Mouse (Mus musculus): ENCODE measurements around the gene Pcsk6.

GRCm38 (mm10) chr7:65903456-65903855 is 41.9 kb downstream of the Pcsk6 start:
- TF ChIP-seq CTCF (IDR thresholded peaks at IDR 0.05; ENCODE audit: borderline replicate concordance, extremely low read depth, insufficient read depth, insufficient read length) (no peak), POLR2A (IDR thresholded peaks at IDR 0.05; ENCODE audit: borderline replicate concordance, extremely low read depth, insufficient read depth, insufficient read length, poor library complexity, severe bottlenecking) (no peak)

Measured in brain, embryonic 14.5 days (tissue).